21 mouse cellular contexts compared by ENCODE assay signal in genomic region chr1:113210095-113210494, GRCm38 (mm10).
DNase-seq lines count a peak whose midpoint lies in the region; ATAC-seq and TF ChIP-seq lines count a peak whose summit lies in the region.
"Had no signal": no experiment of that assay in that cellular context is flagged by ENCODE, and none has a peak within 500 bp of the region (broad histone marks: within the 10 kb centered on the region; RNA-seq: fewer than 3 reads in every experiment).

No protein-coding gene starts in this region.

- H3K4me1 ChIP-seq in stomach, embryonic 14.5 days (ENCODE audit: control insufficient read depth, insufficient read depth, low read length), result no peaks in the 10 kb centered on the region
- H3K4me1 ChIP-seq in stomach, embryonic 15.5 days, result no peaks in the 10 kb centered on the region
- no peaks in the 10 kb centered on the region for H3K4me1 ChIP-seq in stomach, postnatal 0 days (replicated peaks; ENCODE audit: control insufficient read depth, insufficient read depth)

- H3K4me2 ChIP-seq in stomach, embryonic 14.5 days (replicated peaks; ENCODE audit: low read depth, low read length), result no peak overlapping the region
- no peak overlapping the region for H3K4me2 ChIP-seq in stomach, embryonic 15.5 days
- H3K4me2 ChIP-seq in stomach, postnatal 0 days (replicated peaks; ENCODE audit: low read depth), result no peak overlapping the region

- TF ChIP-seq EP300 in stomach, postnatal 0 days (optimal IDR thresholded peaks at IDR 0.05), result no peak

- no peak overlapping the region for H3K9ac ChIP-seq in stomach, embryonic 14.5 days (replicated peaks; ENCODE audit: low read depth, low read length)
- H3K9ac ChIP-seq in stomach, embryonic 15.5 days, result no peak overlapping the region
- no peak overlapping the region for H3K9ac ChIP-seq in stomach, postnatal 0 days (ENCODE audit: low read length)

- no peak for TF ChIP-seq CTCF in stomach, postnatal 0 days (IDR thresholded peaks at IDR 0.05; ENCODE audit: low read depth)

- DNase-seq in stomach, postnatal 0 days (ENCODE audit: low spot score), result peak; percentile 21
- no peak for DNase-seq in cerebellum, adult 8-10 months
- DNase-seq in thymus, postnatal 36 days, result no peak
- DNase-seq in kidney, postnatal 10 days, result no peak
- DNase-seq: adrenal gland, adult 2 months; adrenal gland, adult 8-10 months; adrenal gland, postnatal 10 days; adrenal gland, postnatal 14 days; adrenal gland, postnatal 25 days; adrenal gland, postnatal 36 days; B cell, adult 2 months; cerebellum, adult 11 months; cerebellum, adult 11-12 months; cerebellum, adult 18-20 months had no signal

- H3K4me3 ChIP-seq in stomach, embryonic 14.5 days (ENCODE audit: low read depth, low read length), result no peak overlapping the region
- no peak overlapping the region for H3K4me3 ChIP-seq in stomach, embryonic 15.5 days (replicated peaks)
- no peak overlapping the region for H3K4me3 ChIP-seq in stomach, postnatal 0 days (ENCODE audit: low read depth, low read length)

- no peaks in the 10 kb centered on the region for H3K36me3 ChIP-seq in stomach, embryonic 14.5 days (ENCODE audit: control insufficient read depth, insufficient read depth, low read length)
- no peaks in the 10 kb centered on the region for H3K36me3 ChIP-seq in stomach, embryonic 15.5 days
- H3K36me3 ChIP-seq in stomach, postnatal 0 days (ENCODE audit: control insufficient read depth, insufficient read depth, low read length), result no peaks in the 10 kb centered on the region
- H3K36me3 ChIP-seq: G1E had no signal

- H3K27me3 ChIP-seq in stomach, embryonic 14.5 days (ENCODE audit: control insufficient read depth, insufficient read depth, low read length), result no peaks in the 10 kb centered on the region
- no peaks in the 10 kb centered on the region for H3K27me3 ChIP-seq in stomach, embryonic 15.5 days (replicated peaks)
- no peaks in the 10 kb centered on the region for H3K27me3 ChIP-seq in stomach, postnatal 0 days (ENCODE audit: control insufficient read depth, insufficient read depth, low read length)
- H3K27me3 ChIP-seq: CH12.LX, Patski had no signal

- 76% methylated on average over 1 of the region's 1 CpGs for WGBS in stomach, embryonic 14.5 days
- WGBS in stomach, embryonic 15.5 days, result 70% methylated on average over 1 of the region's 1 CpGs
- WGBS in stomach, postnatal 0 days, result 44% methylated on average over 1 of the region's 1 CpGs

- H3K27ac ChIP-seq in stomach, embryonic 14.5 days (ENCODE audit: low read length), result no peak overlapping the region
- H3K27ac ChIP-seq in stomach, embryonic 15.5 days, result no peak overlapping the region
- H3K27ac ChIP-seq in stomach, postnatal 0 days (replicated peaks), result no peak overlapping the region

- H3K9me3 ChIP-seq in stomach, embryonic 14.5 days (ENCODE audit: control insufficient read depth, low read depth, low read length), result no peaks in the 10 kb centered on the region
- no peaks in the 10 kb centered on the region for H3K9me3 ChIP-seq in stomach, embryonic 15.5 days
- H3K9me3 ChIP-seq in stomach, postnatal 0 days (ENCODE audit: control insufficient read depth, low read length), result no peaks in the 10 kb centered on the region

- ATAC-seq in stomach, embryonic 14.5 days (ENCODE audit: insufficient number of reproducible peaks, insufficient read depth, low FRiP score, low read depth), result peak; percentile 56; the same call in 1 of the 2 replicates
- ATAC-seq in stomach, embryonic 15.5 days (ENCODE audit: insufficient read depth, low FRiP score, low read depth), result 0 out of 2 replicates have a peak, but pooled peaks have one; percentile 63
- ATAC-seq in stomach, postnatal 0 days (ENCODE audit: low FRiP score, low TSS enrichment), result no peak
- ATAC-seq: activated CD4-positive, CD25-positive, alpha-beta regulatory T cell, adult 4 months; CD4-positive, CD25-positive, alpha-beta regulatory T cell, adult 4 months; Patski had no signal
